Mouse (Mus musculus): ENCODE measurements around the gene Klhl21.
A peak's percentile ranks its signal among the peaks of the same experiment; 100 is the strongest.

Klhl21 gene

GRCm38 (mm10) chr4:152008622-152009075 is at the start of gene Klhl21:
Klhl21 (plus strand) TSS chr4:152008803.
- peak; percentile 88 for DNase-seq (ENCODE audit: low spot score)

GRCm38 (mm10) chr4:151959849-151960512 is 48.6 kb upstream of the Klhl21 start:
- DNase-seq (ENCODE audit: low spot score), result no peak

- no peak for DNase-seq (ENCODE audit: low spot score)
Measured at GRCm38 (mm10) chr4:151960513-151960854, 48.1 kb upstream of the Klhl21 start.

- no peak for DNase-seq (ENCODE audit: low spot score)
Measured at GRCm38 (mm10) chr4:151962817-151963216, 45.8 kb upstream of the Klhl21 start.

- DNase-seq (ENCODE audit: low spot score), result no peak
Measured at GRCm38 (mm10) chr4:151968204-151968921, 40.2 kb upstream of the Klhl21 start.

GRCm38 (mm10) chr4:151972221-151972967 is 36.2 kb upstream of the Klhl21 start:
- DNase-seq (ENCODE audit: low spot score), result no peak

- no peak for DNase-seq (ENCODE audit: low spot score)
Measured at GRCm38 (mm10) chr4:151975441-151975840, 33.2 kb upstream of the Klhl21 start.

GRCm38 (mm10) chr4:151977748-151978147 is 30.9 kb upstream of the Klhl21 start:
- DNase-seq (ENCODE audit: low spot score), result peak; percentile 77

- DNase-seq (ENCODE audit: low spot score), result no peak
Measured at GRCm38 (mm10) chr4:151980699-151981098, 27.9 kb upstream of the Klhl21 start.

- DNase-seq (ENCODE audit: low spot score), result no peak
Measured at GRCm38 (mm10) chr4:151981363-151981762, 27.2 kb upstream of the Klhl21 start.

GRCm38 (mm10) chr4:151983043-151983442 is 25.6 kb upstream of the Klhl21 start:
- no peak for DNase-seq (ENCODE audit: low spot score)

GRCm38 (mm10) chr4:151983560-151983959 is 25.0 kb upstream of the Klhl21 start:
- DNase-seq (ENCODE audit: low spot score), result no peak

GRCm38 (mm10) chr4:151985886-151986285 is 22.7 kb upstream of the Klhl21 start:
- no peak for DNase-seq (ENCODE audit: low spot score)

GRCm38 (mm10) chr4:151986650-151987049 is 22.0 kb upstream of the Klhl21 start:
- DNase-seq (ENCODE audit: low spot score), result no peak

GRCm38 (mm10) chr4:151988014-151988341 is 20.6 kb upstream of the Klhl21 start:
- DNase-seq (ENCODE audit: low spot score), result no peak

- no peak for DNase-seq (ENCODE audit: low spot score)
Measured at GRCm38 (mm10) chr4:151988342-151989109, 20.1 kb upstream of the Klhl21 start, which contains the start of gene Thap3. Thap3 (minus strand) TSS chr4:151988997.

GRCm38 (mm10) chr4:151989110-151989488 is 19.5 kb upstream of the Klhl21 start:
- no peak for DNase-seq (ENCODE audit: low spot score)

- DNase-seq (ENCODE audit: low spot score), result no peak
Measured at GRCm38 (mm10) chr4:151992091-151992490, 16.5 kb upstream of the Klhl21 start.

- DNase-seq (ENCODE audit: low spot score), result no peak
Measured at GRCm38 (mm10) chr4:151993035-151993434, 15.6 kb upstream of the Klhl21 start.

GRCm38 (mm10) chr4:151994228-151995171 is 14.1 kb upstream of the Klhl21 start:
- DNase-seq (ENCODE audit: low spot score), result no peak

All from left cerebral cortex, adult 11 months (tissue).